Mouse (Mus musculus) naive thymus-derived CD4-positive, alpha-beta T cell, adult 2 months (primary cell): ENCODE measurements around the gene Bcl7b.
A peak's percentile ranks its signal among the peaks of the same experiment; 100 is the strongest.
"Not testable (repeated sequence)": the region's sequence is repeated elsewhere in the genome, so short reads cannot be mapped to it uniquely, and the experiment has no call there.

Experiments
- DNase-seq: peaks from one replicate; pipeline ENCODE4 v3.0.0-alpha.2; 2011; ENCODE audit warnings: low read depth

Bcl7b gene

GRCm38 (mm10) chr5:135208197-135208596 is 40.1 kb downstream of the Bcl7b start:
- peak; percentile 31 for DNase-seq

- no peak for DNase-seq
Measured at GRCm38 (mm10) chr5:135216871-135217270, 48.8 kb downstream of the Bcl7b start.

GRCm38 (mm10) chr5:135220941-135221340 is 52.9 kb downstream of the Bcl7b start:
- no peak for DNase-seq

- DNase-seq: no peak
Measured at GRCm38 (mm10) chr5:135222066-135222465, 54.0 kb downstream of the Bcl7b start.

GRCm38 (mm10) chr5:135224169-135224568 is 56.1 kb downstream of the Bcl7b start:
- no peak for DNase-seq

- DNase-seq: not testable (repeated sequence)
Measured at GRCm38 (mm10) chr5:135225879-135226278, 57.8 kb downstream of the Bcl7b start.

- DNase-seq: no peak
Measured at GRCm38 (mm10) chr5:135230186-135230585, 62.1 kb downstream of the Bcl7b start.
